Mouse (Mus musculus): ENCODE measurements around the gene Fam209. TPM values are rescaled to one million over a fixed set of nuclear protein-coding genes. Genes with fewer than 3 reads are reported as not detected.
A peak's percentile ranks its signal among the peaks of the same experiment; 100 is the strongest.

Gene Fam209
- polyA plus RNA-seq, 1 experiment from 2014 or later: 0.38 TPM

GRCm38 (mm10) chr2:172452458-172452857, 19.9 kb upstream of the Fam209 start:
- no peak overlapping the region for H3K27ac ChIP-seq
- 96% methylated on average over 10 of the region's 10 CpGs for WGBS
- no peak for ATAC-seq (ENCODE audit: low FRiP score)
- H3K4me3 ChIP-seq (replicated peaks): no peak overlapping the region
- peaks cover 69% of the 10 kb centered on the region for H3K36me3 ChIP-seq (replicated peaks)
- H3K4me2 ChIP-seq: no peak overlapping the region
- no peaks in the 10 kb centered on the region for H3K27me3 ChIP-seq
- no peaks in the 10 kb centered on the region for H3K9me3 ChIP-seq
- H3K9ac ChIP-seq: no peak overlapping the region
- H3K4me1 ChIP-seq: no peaks in the 10 kb centered on the region

- H3K9ac ChIP-seq: no peak within 1 kb of the TSS
- no peak within 1 kb of the TSS for H3K4me3 ChIP-seq (replicated peaks)
- no peaks in the 10 kb centered on the region for H3K9me3 ChIP-seq
- ATAC-seq (ENCODE audit: low FRiP score): no peak
- H3K27ac ChIP-seq: no peak within 1 kb of the TSS
- WGBS: 91% methylated on average over 11 of the region's 11 CpGs
- H3K36me3 ChIP-seq (replicated peaks): peaks cover 37% of the 10 kb centered on the region
- no peaks in the 10 kb centered on the region for H3K27me3 ChIP-seq
- no peaks in the 10 kb centered on the region for H3K4me1 ChIP-seq
- no peak within 1 kb of the TSS for H3K4me2 ChIP-seq
Observed at GRCm38 (mm10) chr2:172458496-172458895, 13.8 kb upstream of the Fam209 start, which contains the start of gene Gcnt7. TSS of gene Gcnt7 (minus strand) at chr2:172458596.

- no peak for ATAC-seq (ENCODE audit: low FRiP score)
- peaks cover 48% of the 10 kb centered on the region for H3K36me3 ChIP-seq (replicated peaks)
Observed at GRCm38 (mm10) chr2:172460647-172461046, 11.7 kb upstream of the Fam209 start.

GRCm38 (mm10) chr2:172462813-172463212, 9.5 kb upstream of the Fam209 start:
- WGBS: 94% methylated on average over 4 of the region's 4 CpGs

More at GRCm38 (mm10) chr2:172460647-172461046, 11.7 kb upstream of the Fam209 start:
- WGBS: 92% methylated on average over 2 of the region's 2 CpGs
- Histone ChIP-seq H3K9ac (no peak overlapping the region), H3K4me3 (replicated peaks) (no peak overlapping the region), H3K9me3 (no peaks in the 10 kb centered on the region), H3K27me3 (no peaks in the 10 kb centered on the region), H3K4me1 (peaks cover 4% of the 10 kb centered on the region; the same call in 1 of the 2 replicates), H3K4me2 (no peak overlapping the region), H3K27ac (no peak overlapping the region)

GRCm38 (mm10) chr2:172466427-172467132, 5.7 kb upstream of the Fam209 start:
- Histone ChIP-seq H3K9ac (no peak overlapping the region), H3K36me3 (replicated peaks) (peaks cover 63% of the 10 kb centered on the region), H3K27me3 (no peaks in the 10 kb centered on the region), H3K9me3 (no peaks in the 10 kb centered on the region), H3K27ac (no peak overlapping the region), H3K4me2 (no peak overlapping the region), H3K4me1 (peaks cover 17% of the 10 kb centered on the region; the same call in 1 of the 2 replicates), H3K4me3 (replicated peaks) (no peak overlapping the region)
- no peak for ATAC-seq (ENCODE audit: low FRiP score)
- 85% methylated on average over 11 of the region's 11 CpGs for WGBS

More at GRCm38 (mm10) chr2:172462813-172463212, 9.5 kb upstream of the Fam209 start:
- Histone ChIP-seq H3K4me2 (no peak overlapping the region), H3K4me1 (peaks cover 5% of the 10 kb centered on the region; the same call in 1 of the 2 replicates), H3K9me3 (no peaks in the 10 kb centered on the region), H3K9ac (no peak overlapping the region), H3K4me3 (replicated peaks) (no peak overlapping the region), H3K36me3 (replicated peaks) (peaks cover 55% of the 10 kb centered on the region), H3K27ac (no peak overlapping the region), H3K27me3 (no peaks in the 10 kb centered on the region)
- ATAC-seq (ENCODE audit: low FRiP score): no peak

GRCm38 (mm10) chr2:172467206-172467605, 5.1 kb upstream of the Fam209 start:
- Histone ChIP-seq H3K27me3 (no peaks in the 10 kb centered on the region), H3K4me1 (peaks cover 17% of the 10 kb centered on the region; the same call in 1 of the 2 replicates), H3K9me3 (no peaks in the 10 kb centered on the region), H3K4me2 (no peak overlapping the region), H3K36me3 (replicated peaks) (peaks cover 63% of the 10 kb centered on the region), H3K4me3 (replicated peaks) (no peak overlapping the region), H3K27ac (0 out of 2 replicates have a peak overlapping the region, but pooled peaks have one; percentile 82), H3K9ac (no peak overlapping the region)
- 88% methylated on average over 5 of the region's 5 CpGs for WGBS
- ATAC-seq (ENCODE audit: low FRiP score): no peak

GRCm38 (mm10) chr2:172468346-172468819, 3.9 kb upstream of the Fam209 start:
- Histone ChIP-seq H3K4me3 (replicated peaks) (no peak overlapping the region), H3K36me3 (replicated peaks) (peaks cover 57% of the 10 kb centered on the region), H3K9ac (no peak overlapping the region), H3K27ac (peak overlapping the region; percentile 74), H3K9me3 (no peaks in the 10 kb centered on the region), H3K27me3 (no peaks in the 10 kb centered on the region), H3K4me1 (peaks cover 18% of the 10 kb centered on the region; the same call in 1 of the 2 replicates), H3K4me2 (no peak overlapping the region)
- peak; percentile 78; the same call in 1 of the 2 replicates for ATAC-seq (ENCODE audit: low FRiP score)
- 51% methylated on average over 11 of the region's 11 CpGs for WGBS

- H3K4me3 ChIP-seq (replicated peaks): no peak overlapping the region
- no peak overlapping the region for H3K27ac ChIP-seq
- peaks cover 10% of the 10 kb centered on the region; the same call in 1 of the 2 replicates for H3K4me1 ChIP-seq
- H3K9me3 ChIP-seq: no peaks in the 10 kb centered on the region
- 78% methylated on average over 8 of the region's 8 CpGs for WGBS
- no peak for ATAC-seq (ENCODE audit: low FRiP score)
- peaks cover 15% of the 10 kb centered on the region for H3K36me3 ChIP-seq (replicated peaks)
- H3K9ac ChIP-seq: no peak overlapping the region
- peaks cover 7% of the 10 kb centered on the region; the same call in 1 of the 2 replicates for H3K27me3 ChIP-seq
- H3K4me2 ChIP-seq: no peak overlapping the region
Observed at GRCm38 (mm10) chr2:172473591-172473990, 1.3 kb downstream of the Fam209 start.

GRCm38 (mm10) chr2:172474970-172475369, 2.6 kb downstream of the Fam209 start:
- ATAC-seq (ENCODE audit: low FRiP score): no peak
- H3K9ac ChIP-seq: no peak overlapping the region
- peaks cover 7% of the 10 kb centered on the region; the same call in 1 of the 2 replicates for H3K27me3 ChIP-seq
- H3K4me1 ChIP-seq: peaks cover 4% of the 10 kb centered on the region; the same call in 1 of the 2 replicates
- peaks cover 1% of the 10 kb centered on the region; the same call in 1 of the 2 replicates for H3K36me3 ChIP-seq (replicated peaks)
- H3K4me3 ChIP-seq (replicated peaks): no peak overlapping the region
- WGBS: 30% methylated on average over 6 of the region's 6 CpGs
- H3K9me3 ChIP-seq: no peaks in the 10 kb centered on the region
- no peak overlapping the region for H3K27ac ChIP-seq
- H3K4me2 ChIP-seq: no peak overlapping the region

- WGBS: 40% methylated on average over 10 of the region's 10 CpGs
- Histone ChIP-seq H3K36me3 (replicated peaks) (no peaks in the 10 kb centered on the region), H3K9ac (no peak overlapping the region), H3K4me3 (replicated peaks) (no peak overlapping the region), H3K27me3 (peaks cover 7% of the 10 kb centered on the region; the same call in 1 of the 2 replicates), H3K4me2 (no peak overlapping the region), H3K9me3 (no peaks in the 10 kb centered on the region), H3K27ac (no peak overlapping the region), H3K4me1 (peaks cover 4% of the 10 kb centered on the region; the same call in 1 of the 2 replicates)
- no peak for ATAC-seq (ENCODE audit: low FRiP score)
Observed at GRCm38 (mm10) chr2:172476707-172477260, 4.5 kb downstream of the Fam209 start.

- peaks cover 7% of the 10 kb centered on the region; the same call in 1 of the 2 replicates for H3K27me3 ChIP-seq
- H3K4me1 ChIP-seq: peaks cover 4% of the 10 kb centered on the region; the same call in 1 of the 2 replicates
- 0 out of 2 replicates have a peak, but pooled peaks have one; percentile 9 for ATAC-seq (ENCODE audit: low FRiP score)
- no peak overlapping the region for H3K27ac ChIP-seq
- no peak overlapping the region for H3K9ac ChIP-seq
- H3K4me3 ChIP-seq (replicated peaks): no peak overlapping the region
- 33% methylated on average over 3 of the region's 3 CpGs for WGBS
- H3K36me3 ChIP-seq (replicated peaks): no peaks in the 10 kb centered on the region
- no peak overlapping the region for H3K4me2 ChIP-seq
- H3K9me3 ChIP-seq: no peaks in the 10 kb centered on the region
Observed at GRCm38 (mm10) chr2:172477350-172477749, 5.0 kb downstream of the Fam209 start.

- Histone ChIP-seq H3K36me3 (replicated peaks) (no peaks in the 10 kb centered on the region), H3K9me3 (no peaks in the 10 kb centered on the region), H3K4me3 (replicated peaks) (no peak overlapping the region), H3K27me3 (peaks cover 7% of the 10 kb centered on the region; the same call in 1 of the 2 replicates), H3K9ac (no peak overlapping the region), H3K27ac (no peak overlapping the region), H3K4me2 (no peak overlapping the region), H3K4me1 (peaks cover 4% of the 10 kb centered on the region; the same call in 1 of the 2 replicates)
- 6% methylated on average over 2 of the region's 2 CpGs for WGBS
- ATAC-seq (ENCODE audit: low FRiP score): peak; percentile 37; the same call in 1 of the 2 replicates
Observed at GRCm38 (mm10) chr2:172477860-172478259, 5.5 kb downstream of the Fam209 start.

Data from forebrain, embryonic 12.5 days (tissue).